Mouse (Mus musculus): ENCODE results near the gene Ctsa. TPM values are rescaled to one million over a fixed set of nuclear protein-coding genes. Genes with fewer than 3 reads are reported as not detected.
"Not testable (repeated sequence)": the region's sequence is repeated elsewhere in the genome, so short reads cannot be mapped to it uniquely, and the experiment has no call there.

The Ctsa gene
- polyA plus RNA-seq, 1 experiment, result not detected

DNA sequence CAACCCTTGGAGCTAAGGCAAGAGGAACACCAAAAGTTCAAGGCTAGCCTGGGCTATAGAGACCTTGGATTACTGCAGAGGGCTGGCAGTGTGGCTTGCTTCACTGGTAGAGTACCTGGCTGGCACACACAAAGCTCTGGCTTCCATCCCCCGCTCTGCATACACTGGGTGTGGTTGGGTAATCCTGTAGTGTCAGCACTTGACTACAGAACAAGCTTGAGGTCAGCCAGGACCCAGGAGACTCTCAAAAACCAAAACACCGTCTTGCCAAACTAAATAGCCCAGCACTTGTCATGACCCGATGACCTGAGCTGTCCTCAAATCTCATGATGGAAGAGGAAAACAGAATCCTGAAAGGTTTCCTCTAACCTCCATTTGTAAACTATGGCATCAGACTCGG is 42.2 kb upstream of the Ctsa start:
- 84% methylated on average over 4 of the region's 4 CpGs for WGBS
- no peak overlapping the region for H3K27ac ChIP-seq (ENCODE audit: insufficient read depth, low read depth, low read length)
- no peak for TF ChIP-seq POLR2A (IDR thresholded peaks at IDR 0.05; ENCODE audit: insufficient read depth, low read depth, low read length)
- no peak for TF ChIP-seq CTCF (IDR thresholded peaks at IDR 0.05; ENCODE audit: insufficient read depth, low read depth, low read length)
- H3K4me3 ChIP-seq (ENCODE audit: insufficient read depth, low read depth, low read length), result no peak overlapping the region
- peaks cover 27% of the 10 kb centered on the region for H3K4me1 ChIP-seq (ENCODE audit: control insufficient read depth, insufficient read depth, low read length)

DNA sequence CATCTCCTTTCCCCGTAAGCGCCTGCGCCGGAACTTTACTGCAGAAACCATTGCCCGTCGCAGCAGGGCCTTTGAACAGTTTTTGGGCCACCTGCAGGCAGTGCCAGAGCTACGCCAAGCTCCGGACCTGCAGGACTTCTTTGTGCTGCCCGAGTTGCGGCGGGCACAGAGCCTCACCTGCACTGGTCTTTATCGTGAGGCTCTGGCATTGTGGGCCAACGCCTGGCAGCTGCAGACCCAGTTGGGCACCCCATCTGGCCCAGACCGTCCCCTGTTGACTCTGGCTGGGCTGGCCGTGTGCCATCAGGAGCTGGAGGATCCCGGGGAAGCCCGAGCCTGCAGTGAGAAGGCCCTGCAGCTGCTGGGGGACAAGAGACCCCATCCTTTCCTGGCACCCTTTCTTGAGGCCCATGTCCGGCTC is 40.8 kb upstream of the Ctsa start:
- WGBS, result 77% methylated on average over 18 of the region's 18 CpGs
- no peak overlapping the region for H3K27ac ChIP-seq (ENCODE audit: insufficient read depth, low read depth, low read length)
- no peak for TF ChIP-seq POLR2A (IDR thresholded peaks at IDR 0.05; ENCODE audit: insufficient read depth, low read depth, low read length)
- no peak for TF ChIP-seq CTCF (IDR thresholded peaks at IDR 0.05; ENCODE audit: insufficient read depth, low read depth, low read length)
- H3K4me3 ChIP-seq (ENCODE audit: insufficient read depth, low read depth, low read length), result no peak overlapping the region
- H3K4me1 ChIP-seq (ENCODE audit: control insufficient read depth, insufficient read depth, low read length), result peaks cover 23% of the 10 kb centered on the region

DNA sequence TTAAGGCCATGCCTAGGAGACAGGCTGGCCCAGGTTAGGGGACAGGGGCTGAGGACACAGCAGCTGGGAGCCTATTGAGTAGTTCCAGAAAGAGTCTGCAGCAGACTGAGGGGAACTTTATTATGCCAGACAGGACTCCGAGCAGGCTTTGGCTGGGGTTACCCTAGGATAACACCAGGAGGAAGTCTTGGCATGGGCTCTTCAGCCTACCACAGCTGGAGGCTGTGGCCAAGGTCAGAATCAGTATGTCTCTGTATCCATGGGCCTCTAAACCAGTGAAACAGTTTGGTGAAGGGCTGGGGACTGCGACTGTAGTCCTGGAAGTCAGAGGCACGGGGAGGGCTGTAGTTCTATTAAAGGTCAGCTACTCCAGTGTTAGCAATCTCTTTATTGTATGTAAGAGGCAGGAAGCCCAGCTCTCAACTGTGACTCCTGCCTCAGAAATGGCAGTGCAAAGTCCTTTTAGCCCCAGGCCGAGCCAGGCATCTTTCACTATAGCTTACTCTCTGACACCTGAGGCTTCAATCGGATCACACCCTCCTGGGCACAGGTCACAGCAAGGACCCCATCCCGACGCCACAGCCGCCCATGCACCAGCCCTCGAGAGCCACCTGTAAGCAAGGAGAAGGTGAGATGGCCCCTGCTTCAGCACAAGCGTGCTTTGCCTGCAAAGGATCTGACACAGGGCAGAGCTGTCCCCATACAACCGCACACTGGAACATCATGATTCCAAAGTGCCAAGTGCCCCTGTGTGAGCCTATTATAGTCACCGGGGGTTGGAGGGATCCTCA is 40.1 kb upstream of the Ctsa start:
- WGBS, result 84% methylated on average over 12 of the region's 12 CpGs
- H3K4me1 ChIP-seq (ENCODE audit: control insufficient read depth, insufficient read depth, low read length), result peaks cover 23% of the 10 kb centered on the region
- no peak overlapping the region for H3K4me3 ChIP-seq (ENCODE audit: insufficient read depth, low read depth, low read length)
- TF ChIP-seq POLR2A (IDR thresholded peaks at IDR 0.05; ENCODE audit: insufficient read depth, low read depth, low read length) (no peak), CTCF (IDR thresholded peaks at IDR 0.05; ENCODE audit: insufficient read depth, low read depth, low read length) (no peak)
- H3K27ac ChIP-seq (ENCODE audit: insufficient read depth, low read depth, low read length), result no peak overlapping the region

GRCm38 (mm10) chr2:164793236-164793635 is 39.4 kb upstream of the Ctsa start:
- no peak overlapping the region for H3K4me3 ChIP-seq (ENCODE audit: insufficient read depth, low read depth, low read length)
- no peak for TF ChIP-seq POLR2A (IDR thresholded peaks at IDR 0.05; ENCODE audit: insufficient read depth, low read depth, low read length)
- peak; percentile 20; the same call in 1 of the 2 replicates for TF ChIP-seq CTCF (IDR thresholded peaks at IDR 0.05; ENCODE audit: insufficient read depth, low read depth, low read length)
- 67% methylated on average over 3 of the region's 3 CpGs for WGBS
- H3K4me1 ChIP-seq (ENCODE audit: control insufficient read depth, insufficient read depth, low read length), result peaks cover 18% of the 10 kb centered on the region
- no peak overlapping the region for H3K27ac ChIP-seq (ENCODE audit: insufficient read depth, low read depth, low read length)

DNA sequence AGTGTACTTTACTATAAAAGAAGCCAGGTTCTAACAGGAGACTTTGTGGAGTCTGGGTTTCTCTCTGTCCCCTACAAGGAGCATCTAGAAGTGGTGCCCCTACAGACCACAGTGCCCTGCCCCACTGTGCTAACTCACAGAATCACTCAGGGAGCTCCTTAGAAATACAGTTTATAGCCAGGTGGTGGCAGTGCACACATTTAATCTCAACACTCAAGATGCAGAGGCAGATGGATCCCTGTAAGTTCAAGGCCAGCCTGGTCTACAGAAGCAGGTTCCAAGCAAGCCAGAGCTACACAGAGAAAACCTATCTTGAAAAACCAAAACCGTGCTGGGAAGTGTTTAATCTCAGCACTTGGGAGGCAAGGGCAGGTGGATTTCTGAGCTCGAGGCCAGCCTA is 38.9 kb upstream of the Ctsa start:
- Histone ChIP-seq H3K27ac (ENCODE audit: insufficient read depth, low read depth, low read length) (no peak overlapping the region), H3K4me1 (ENCODE audit: control insufficient read depth, insufficient read depth, low read length) (peaks cover 14% of the 10 kb centered on the region), H3K4me3 (ENCODE audit: insufficient read depth, low read depth, low read length) (no peak overlapping the region)
- TF ChIP-seq CTCF (IDR thresholded peaks at IDR 0.05; ENCODE audit: insufficient read depth, low read depth, low read length) (no peak), POLR2A (IDR thresholded peaks at IDR 0.05; ENCODE audit: insufficient read depth, low read depth, low read length) (no peak)
- WGBS, result 82% methylated on average over 2 of the region's 2 CpGs

DNA sequence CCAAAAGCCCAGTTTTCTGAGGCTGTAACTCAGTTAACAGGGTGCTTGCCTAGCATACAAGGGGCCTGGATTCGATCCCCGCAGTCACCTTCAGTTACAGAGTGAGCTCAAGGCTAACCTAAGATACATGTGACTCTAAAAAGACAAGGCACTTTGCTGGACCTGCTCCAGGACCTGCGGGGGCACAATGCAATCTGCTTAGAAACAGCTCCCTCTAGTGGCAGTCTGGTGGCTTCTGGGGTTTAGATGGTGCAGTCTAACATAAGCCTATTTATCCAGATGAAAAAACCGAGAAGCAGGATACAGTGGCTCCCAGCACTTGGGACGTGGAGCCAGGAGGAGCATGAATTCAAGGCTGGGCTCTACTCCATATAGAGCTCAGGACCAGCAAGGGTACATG is 38.4 kb upstream of the Ctsa start:
- peaks cover 10% of the 10 kb centered on the region for H3K4me1 ChIP-seq (ENCODE audit: control insufficient read depth, insufficient read depth, low read length)
- H3K4me3 ChIP-seq (ENCODE audit: insufficient read depth, low read depth, low read length), result no peak overlapping the region
- H3K27ac ChIP-seq (ENCODE audit: insufficient read depth, low read depth, low read length), result no peak overlapping the region
- TF ChIP-seq CTCF (IDR thresholded peaks at IDR 0.05; ENCODE audit: insufficient read depth, low read depth, low read length) (peak; percentile 47; the same call in 1 of the 2 replicates), POLR2A (IDR thresholded peaks at IDR 0.05; ENCODE audit: insufficient read depth, low read depth, low read length) (no peak)
- 9% methylated on average over 5 of the region's 5 CpGs for WGBS

- TF ChIP-seq CTCF (IDR thresholded peaks at IDR 0.05; ENCODE audit: insufficient read depth, low read depth, low read length) (no peak), POLR2A (IDR thresholded peaks at IDR 0.05; ENCODE audit: insufficient read depth, low read depth, low read length) (no peak)
- H3K4me3 ChIP-seq (ENCODE audit: insufficient read depth, low read depth, low read length), result no peak overlapping the region
- peaks cover 10% of the 10 kb centered on the region for H3K4me1 ChIP-seq (ENCODE audit: control insufficient read depth, insufficient read depth, low read length)
- WGBS, result 75% methylated on average over 4 of the region's 4 CpGs
- H3K27ac ChIP-seq (ENCODE audit: insufficient read depth, low read depth, low read length), result no peak overlapping the region
These were observed 36.8 kb upstream of the Ctsa start for GRCm38 (mm10) chr2:164795868-164796267.

DNA sequence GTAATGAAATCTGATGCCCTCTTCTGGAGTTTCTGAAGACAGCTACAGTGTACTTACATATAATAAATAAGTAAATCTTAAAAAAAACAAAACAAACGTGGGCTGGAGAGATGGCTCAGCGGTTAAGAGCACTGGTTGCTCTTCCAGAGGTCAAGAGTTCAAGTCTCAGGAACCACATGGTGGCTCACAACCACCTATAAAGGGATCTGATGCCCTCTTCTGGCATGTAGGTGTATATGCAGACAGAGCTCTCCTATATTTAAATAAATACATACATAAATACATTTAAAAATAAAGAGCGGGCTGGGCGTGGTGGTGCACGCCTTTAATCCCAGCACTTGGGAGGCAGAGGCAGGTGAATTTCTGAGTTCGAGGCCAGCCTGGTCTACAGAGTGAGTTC is 34.1 kb upstream of the Ctsa start:
- not testable (repeated sequence) for H3K4me1 ChIP-seq (ENCODE audit: control insufficient read depth, insufficient read depth, low read length); H3K4me3 ChIP-seq (ENCODE audit: insufficient read depth, low read depth, low read length); H3K27ac ChIP-seq (ENCODE audit: insufficient read depth, low read depth, low read length)
- 81% methylated on average over 6 of the region's 6 CpGs for WGBS

GRCm38 (mm10) chr2:164800252-164801004 is 32.2 kb upstream of the Ctsa start:
- WGBS, result 89% methylated on average over 13 of the region's 13 CpGs
- TF ChIP-seq CTCF (IDR thresholded peaks at IDR 0.05; ENCODE audit: insufficient read depth, low read depth, low read length) (no peak), POLR2A (IDR thresholded peaks at IDR 0.05; ENCODE audit: insufficient read depth, low read depth, low read length) (no peak)
- H3K4me3 ChIP-seq (ENCODE audit: insufficient read depth, low read depth, low read length), result no peak overlapping the region
- peaks cover 13% of the 10 kb centered on the region for H3K4me1 ChIP-seq (ENCODE audit: control insufficient read depth, insufficient read depth, low read length)
- H3K27ac ChIP-seq (ENCODE audit: insufficient read depth, low read depth, low read length), result no peak overlapping the region

Measured in olfactory bulb, adult 2 months (tissue).